Mouse (Mus musculus): ENCODE measurements around the gene Nrp1.

Gene Nrp1

DNA sequence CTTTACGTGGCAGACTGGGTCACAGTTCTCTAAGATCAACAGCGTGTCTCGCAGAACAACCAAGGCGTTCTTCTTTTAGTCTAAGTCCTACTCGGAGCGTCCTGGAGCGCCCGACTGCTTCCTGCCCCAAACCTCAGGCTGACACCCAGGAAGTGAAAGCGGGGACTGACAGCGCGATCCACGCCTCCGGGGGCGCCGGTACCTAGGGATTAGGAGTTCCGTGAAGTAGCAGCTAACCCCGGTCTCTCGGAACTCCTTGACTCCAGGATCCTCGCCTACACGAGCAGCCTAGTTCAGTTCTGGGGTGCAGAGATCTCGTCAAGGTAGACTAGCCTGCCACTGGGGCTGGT is at the start of gene Nrp1:
Gene Nrp1, plus strand, starts transcription at position 199 of the 350 bp plus-strand sequence.
- DNase-seq: peak; percentile 59 to 68

DNA sequence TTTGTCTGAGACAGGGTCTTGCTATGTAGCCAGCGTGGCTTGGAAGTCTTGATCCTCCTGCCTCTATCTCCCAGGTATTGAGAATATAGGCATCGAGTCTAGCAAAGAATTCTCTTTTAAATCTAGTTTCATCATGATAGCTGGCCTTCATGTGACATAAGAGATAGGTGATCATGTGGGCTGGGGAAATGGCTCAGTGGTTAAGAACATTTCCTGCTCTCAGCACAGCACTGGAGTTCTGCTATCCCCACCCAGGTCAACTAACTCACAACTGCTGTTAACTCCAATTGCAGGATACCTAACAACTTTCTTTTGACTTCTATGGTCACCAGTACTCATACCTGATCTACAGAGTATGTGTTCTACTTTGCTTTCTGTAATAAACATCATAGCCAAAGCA is 37.6 kb upstream of the Nrp1 start:
- DNase-seq: no peak

DNA sequence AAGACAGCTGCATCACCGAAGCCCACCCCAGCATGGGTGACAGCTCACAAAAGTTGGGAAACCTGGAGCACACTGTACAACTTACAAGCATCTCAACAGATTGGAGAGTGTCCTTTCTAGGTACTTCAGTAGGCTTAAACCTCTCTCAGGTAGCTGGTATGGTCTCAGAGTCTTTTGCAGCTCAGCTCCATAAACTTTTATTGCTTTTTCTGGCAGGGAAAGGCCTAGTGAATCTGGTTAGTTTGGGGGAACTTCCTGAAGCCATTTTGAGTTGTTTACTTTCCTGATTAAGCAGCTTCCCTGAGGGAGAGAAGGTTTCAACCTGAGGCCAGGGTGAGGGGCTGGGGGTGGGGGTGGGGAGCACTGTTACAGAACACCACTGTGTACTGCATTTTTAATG is 31.1 kb upstream of the Nrp1 start:
- no peak for DNase-seq

DNA sequence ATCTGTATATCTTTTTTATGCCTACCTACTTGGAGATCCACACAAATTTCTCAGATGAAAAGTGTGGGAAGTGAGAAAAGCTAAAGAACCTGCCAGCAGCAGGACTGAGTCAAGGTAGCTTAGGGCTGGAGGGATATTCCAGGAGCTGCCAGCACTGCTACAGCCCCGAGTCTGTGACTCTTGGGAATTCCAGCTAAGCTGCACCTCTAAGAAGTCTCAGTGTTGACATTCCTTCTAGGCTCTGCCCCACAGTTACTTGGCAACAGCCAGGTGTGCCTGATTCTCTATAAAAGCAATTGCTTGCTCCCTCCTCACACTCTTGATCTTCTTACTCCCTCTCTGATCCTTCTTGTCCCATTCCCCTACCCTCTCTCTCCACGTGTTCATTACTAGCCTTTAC is 30.5 kb upstream of the Nrp1 start:
- no peak for DNase-seq

DNA sequence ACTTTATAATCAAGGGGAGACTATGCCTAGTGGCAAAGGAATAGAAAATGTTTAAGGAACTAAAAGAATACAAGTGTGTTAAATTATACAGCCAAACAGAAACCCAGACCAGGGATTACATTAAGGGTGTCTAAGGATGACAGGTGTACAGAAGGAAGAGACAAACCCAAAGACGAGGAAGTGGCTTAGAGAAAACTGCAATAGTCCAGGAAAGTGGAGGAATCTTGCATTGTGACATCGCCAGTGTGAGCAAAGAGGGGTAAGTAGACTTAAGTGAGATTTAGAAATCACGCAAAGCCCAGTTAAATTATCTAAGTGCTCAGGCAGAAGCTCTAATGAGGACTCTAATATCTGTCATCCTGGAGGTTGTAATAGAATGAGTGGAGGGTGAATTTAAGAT is 28.9 kb upstream of the Nrp1 start:
- DNase-seq: no peak

DNA sequence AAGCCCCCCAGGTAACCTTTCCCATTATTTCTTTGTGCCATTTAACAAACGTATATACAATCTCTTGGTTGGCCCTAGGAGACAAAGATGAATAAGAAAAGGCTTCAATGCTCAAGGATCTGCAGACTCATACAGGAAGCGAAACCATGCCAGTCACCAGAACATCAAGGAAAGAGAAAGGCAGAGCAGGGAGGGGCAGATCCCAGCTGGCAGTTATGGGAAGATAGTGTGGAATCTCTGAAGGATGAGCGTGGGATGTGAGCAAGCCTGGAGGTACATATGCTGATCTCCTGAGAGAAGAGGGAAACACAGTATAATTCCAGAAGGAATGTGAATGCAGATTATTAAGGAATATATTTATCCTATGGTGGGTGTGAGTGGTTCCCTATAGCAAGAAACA is 22.4 kb upstream of the Nrp1 start:
- no peak for DNase-seq

DNA sequence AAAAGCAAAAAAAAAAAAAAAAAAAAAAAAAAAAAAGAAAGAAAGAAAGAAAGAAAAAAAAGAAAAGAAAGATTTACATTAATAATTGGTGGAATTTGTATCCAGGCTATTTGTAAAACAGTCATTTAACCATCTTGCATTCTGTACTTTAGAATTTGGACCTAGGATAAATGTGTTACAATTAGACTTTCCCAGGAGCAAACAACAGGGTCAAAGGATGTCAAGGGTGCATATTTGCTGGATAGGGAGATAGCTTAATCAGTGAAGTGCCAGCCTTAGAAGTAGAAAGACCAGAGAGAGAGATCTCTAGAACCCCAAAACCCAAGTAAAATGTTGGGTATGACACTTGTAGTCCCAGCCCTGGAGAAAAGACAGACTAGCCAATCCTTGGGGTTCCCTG is 19.5 kb upstream of the Nrp1 start:
- no peak for DNase-seq

DNA sequence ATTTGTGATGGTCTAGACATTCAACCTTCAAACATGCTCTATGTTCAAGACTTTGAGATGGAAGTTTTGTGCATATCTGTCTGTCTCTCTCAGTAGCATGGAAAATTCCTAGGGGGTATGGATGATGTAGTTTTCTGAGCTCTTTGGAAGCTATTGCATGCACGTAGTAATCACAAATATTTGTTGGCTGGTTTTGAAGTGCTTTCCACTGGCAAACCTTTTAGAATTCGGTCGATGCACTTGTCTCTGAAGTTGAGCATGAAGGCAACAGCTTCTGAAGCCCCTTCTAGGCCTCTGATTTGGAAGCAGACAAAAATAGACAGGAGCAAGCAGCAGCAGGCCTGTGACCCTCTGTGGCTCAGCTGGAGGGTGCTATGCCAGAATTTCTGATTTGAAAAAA is 18.9 kb upstream of the Nrp1 start:
- DNase-seq: no peak

DNA sequence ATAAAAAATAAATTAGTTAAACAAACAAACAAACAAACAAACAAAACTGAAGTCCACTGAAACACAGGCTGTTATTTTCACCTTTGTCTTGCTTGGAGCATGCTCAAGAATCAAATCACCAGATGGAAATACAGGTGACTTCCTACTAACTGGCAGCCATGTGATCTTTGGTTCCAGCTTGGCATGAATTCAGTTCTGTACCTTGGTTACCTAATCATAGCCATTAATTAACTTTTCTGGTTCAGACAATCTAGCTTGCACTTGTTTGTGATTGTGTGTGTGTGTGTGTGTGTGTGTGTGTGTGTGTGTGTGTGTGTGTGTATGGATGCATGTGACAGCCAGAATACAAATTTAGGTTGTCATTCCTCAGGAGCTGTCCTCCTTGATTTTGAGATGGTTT is 8.0 kb upstream of the Nrp1 start:
- no peak for DNase-seq

DNA sequence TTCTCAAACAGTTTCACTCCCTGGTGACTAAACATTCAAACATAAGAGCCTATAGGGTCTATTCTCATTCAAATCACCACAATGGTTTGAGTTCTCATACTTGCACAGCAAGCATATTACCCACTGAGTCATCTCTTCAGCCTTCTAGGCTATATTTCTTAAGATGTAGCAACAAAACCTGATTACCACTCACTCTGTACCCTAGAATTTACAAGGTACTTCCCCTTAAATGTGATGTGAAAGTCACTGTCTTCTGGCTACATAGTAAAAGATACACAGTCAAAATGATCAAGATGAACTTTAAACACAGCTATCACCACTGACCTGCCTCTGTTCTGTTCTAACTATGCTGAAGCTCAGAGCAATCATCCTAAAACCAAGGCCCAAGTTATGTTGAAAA is 7.2 kb upstream of the Nrp1 start:
- no peak for DNase-seq

DNA sequence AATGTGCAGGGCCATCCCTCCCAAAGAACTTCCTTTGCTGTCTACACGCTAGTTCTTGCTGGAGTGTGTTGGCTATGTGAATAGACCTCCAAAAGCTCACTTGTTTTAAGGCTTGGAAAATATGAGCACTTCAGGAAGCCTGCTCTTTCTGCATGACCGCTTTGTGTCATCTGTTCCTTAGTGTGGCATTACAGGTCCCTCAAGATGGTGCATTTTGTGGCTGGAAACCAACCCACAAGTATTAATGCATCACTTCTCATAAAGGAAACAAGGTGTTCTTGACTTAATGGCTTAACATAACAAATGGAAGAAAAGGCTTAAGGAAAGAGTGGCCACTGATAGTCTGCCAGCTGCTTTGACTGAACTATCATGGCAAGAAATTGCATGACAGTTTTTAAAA is 5.6 kb upstream of the Nrp1 start:
- no peak for DNase-seq

DNA sequence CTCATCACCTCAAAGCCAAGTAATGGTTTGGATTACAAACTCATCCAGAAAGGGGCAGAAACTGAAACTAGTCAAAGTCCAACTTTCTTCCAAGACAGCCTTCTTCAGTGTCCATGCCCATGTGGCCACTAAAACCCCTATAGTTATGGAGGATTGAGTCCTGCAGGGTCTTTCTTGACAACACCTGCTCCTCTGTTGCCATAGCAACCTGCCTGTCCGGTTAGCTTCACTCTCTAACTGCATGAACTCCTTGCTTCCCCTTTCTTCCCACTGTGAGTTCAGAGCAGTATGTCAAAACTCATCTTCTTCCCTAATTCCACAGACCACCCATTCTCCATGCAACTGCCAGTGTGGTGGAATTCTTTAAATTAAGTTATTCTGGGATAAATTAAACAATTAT is 4.4 kb upstream of the Nrp1 start:
- no peak for DNase-seq

DNA sequence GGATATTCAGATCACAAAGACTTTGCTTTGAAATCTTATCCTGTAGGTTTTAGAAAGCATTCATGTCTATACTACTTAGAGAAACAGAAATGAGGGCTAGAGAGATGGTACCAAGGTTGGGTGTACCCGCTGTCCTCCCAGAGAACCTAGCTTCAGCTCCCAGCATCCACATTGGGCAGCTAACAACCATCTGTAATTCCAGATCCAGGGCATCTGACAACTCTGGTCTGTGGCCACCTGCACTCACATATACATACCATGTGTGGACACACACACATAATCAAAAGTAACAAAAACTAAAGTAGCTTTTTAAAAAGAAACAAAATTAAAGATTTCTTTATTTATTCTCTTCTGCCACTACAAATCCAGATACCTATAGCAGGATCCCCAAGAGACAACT is 3.3 kb upstream of the Nrp1 start:
- no peak for DNase-seq

DNA sequence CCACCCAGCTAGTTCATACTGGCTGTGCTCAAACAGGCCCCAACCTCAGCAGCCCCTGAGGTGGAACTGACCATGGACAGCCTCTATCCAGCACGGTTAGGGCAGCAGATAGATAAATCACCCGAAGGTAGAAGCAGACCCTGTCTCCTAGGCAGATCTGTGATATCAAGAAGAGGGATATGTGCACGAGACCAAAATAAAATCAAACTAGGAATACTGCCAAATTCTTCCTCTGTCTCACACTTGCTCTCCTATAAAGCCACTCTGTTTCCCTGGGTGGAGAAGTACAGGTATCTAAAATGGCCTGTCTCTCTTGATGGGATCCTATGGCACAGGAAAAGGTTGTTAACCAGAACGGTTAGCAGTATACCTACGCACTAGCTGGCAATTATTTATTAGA is 2.2 kb upstream of the Nrp1 start:
- DNase-seq: no peak

DNA sequence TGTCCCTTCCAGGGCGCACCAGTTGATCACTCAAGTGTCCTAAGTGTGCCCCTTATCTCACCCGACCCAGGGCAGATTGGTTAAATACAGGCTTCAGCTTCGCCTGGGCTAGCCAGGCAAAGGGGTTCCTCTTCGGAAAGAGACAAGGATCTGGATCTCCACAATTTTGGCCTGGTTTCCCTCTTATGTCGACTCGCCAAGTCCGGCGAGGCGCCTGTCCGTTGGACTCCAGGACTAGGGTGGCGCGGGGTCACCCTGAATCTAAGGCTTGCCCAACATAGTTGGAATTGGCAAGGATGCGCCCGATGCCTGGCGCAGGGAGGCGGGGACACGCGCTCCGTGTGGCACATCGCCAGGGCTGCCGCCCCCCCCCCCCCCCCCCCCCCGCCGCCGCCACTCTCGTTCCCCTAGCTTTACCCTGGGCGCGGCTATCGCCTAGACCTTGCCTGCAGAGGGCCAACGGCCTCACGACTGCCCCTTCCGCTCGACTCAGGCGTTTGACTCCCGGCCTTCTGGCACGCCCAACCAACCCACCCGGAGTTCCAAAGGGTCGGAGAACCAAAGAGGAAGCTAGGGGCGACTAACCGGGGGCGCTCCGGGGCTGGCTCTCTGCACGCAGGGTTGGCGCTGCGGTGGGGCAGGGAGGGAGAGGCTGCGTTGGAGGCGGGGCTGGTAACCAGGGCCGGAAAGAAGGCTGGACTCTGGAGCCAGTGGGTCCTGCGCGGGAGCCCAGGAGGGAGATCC is 1.4 kb upstream of the Nrp1 start:
- peak; percentile 56 to 63 for DNase-seq

DNA sequence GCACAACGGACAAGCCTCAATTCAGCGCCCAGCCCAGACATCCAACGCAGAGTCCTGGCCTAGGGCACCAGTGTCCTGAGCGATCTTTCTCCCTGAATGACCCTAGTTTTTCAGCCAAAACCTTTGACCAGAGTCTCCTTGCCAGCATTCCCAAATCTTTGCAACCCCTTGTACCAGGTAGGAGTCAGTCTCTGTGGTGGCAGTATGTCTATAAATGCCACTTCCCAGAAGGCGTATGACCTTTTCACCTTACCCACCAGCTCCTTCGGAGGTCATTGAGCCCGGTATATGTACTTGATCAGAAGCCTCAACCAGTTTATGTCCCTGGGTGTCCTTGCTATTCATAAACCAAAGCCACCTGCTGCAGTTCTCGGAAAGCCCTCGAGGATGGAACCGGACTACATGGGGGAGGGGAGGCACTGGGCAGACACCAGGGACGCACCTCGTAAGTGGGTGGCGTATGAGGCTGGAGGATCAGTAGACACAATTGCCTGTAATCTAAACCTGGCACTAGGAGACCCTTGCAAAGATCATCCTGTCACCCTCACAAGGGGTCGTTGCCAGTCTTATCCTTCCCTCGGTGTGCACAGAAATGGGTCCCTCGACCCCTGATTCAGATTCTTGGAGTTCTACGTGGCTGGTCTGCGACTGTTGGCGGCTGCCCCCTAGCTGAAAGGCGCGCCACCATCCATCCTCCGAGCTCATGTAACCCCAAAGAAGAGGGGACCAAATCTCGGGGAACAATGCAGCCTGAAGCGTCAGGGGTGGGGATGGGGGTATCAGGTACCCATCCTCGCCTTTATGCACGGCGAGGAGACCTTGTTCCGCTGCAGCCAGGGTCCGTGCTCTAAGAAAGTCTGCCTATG is 631 bp upstream of the Nrp1 start:
- peak; percentile 71 to 73 for DNase-seq

DNA sequence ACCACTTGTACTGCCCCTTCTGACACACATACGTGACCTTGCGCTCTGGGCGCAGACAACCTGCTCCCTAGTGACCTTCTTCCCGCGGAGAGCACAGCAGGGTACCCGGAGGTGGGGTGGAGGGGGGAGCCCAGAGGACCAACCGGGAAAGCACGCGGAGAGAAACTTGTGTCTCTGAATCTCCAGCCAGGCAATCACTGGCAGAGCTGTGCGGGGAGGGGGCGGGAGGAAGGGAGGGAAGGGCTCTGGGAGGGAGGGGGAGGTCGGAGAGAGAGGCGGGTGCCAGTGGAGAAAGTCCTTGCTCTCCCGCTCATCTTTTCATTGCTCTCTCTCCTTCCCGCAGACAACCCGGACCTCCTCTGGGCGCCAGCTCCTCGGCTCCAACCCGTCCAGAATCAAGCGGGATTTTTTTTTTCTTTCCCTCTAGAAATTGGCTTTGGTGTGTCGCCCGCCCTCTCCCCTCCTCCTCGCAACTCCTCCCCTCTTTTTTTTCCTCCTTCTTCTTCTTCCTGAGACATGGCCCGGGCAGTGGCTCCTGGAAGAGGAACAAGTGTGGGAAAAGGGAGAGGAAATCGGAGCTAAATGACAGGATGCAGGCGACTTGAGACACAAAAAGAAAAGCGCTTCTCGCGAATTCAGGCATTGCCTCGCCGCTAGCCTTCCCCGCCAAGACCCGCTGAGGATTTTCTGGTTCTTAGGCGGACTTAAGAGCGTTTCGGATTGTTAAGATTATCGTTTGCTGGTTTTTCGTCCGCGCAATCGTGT is 534 bp downstream of the Nrp1 start:
- DNase-seq: peak in 1 of 2 experiments; percentile 51

DNA sequence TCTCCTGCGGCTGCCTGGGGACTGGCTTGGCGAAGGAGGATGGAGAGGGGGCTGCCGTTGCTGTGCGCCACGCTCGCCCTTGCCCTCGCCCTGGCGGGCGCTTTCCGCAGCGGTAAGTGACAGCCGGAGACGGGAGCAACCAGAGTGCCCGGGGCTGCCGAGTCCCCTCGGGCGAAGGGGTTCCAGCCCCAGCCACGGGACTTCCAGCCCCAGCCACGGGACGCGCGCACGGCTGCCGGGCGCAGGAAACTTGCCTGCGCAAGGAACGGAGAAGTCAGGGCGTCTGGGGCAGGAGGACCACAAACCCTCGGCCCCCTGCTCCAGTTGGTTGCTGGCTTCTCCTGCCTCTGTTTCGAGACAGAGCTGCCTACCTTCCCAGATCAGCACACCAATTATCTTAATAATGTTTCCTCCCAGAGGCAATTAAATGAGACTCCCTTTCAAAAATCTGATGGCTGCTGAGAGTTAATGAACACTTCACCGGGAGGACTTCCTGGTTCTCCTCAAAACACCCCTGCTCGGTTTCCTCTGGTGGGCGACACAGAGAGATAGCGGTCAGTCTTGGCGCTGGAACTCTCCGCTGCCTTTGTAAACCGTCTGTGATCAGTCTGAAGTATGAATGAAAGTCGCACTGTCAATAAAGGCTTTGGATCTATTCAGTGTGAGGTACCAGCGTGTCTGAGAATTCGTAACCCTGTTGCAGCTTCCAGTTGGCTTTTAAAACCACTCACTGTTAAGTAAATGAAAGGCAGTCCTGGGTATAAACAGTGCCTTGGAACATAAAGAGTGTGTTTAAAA is 1.3 kb downstream of the Nrp1 start:
- peak; percentile 63 to 64 for DNase-seq

DNA sequence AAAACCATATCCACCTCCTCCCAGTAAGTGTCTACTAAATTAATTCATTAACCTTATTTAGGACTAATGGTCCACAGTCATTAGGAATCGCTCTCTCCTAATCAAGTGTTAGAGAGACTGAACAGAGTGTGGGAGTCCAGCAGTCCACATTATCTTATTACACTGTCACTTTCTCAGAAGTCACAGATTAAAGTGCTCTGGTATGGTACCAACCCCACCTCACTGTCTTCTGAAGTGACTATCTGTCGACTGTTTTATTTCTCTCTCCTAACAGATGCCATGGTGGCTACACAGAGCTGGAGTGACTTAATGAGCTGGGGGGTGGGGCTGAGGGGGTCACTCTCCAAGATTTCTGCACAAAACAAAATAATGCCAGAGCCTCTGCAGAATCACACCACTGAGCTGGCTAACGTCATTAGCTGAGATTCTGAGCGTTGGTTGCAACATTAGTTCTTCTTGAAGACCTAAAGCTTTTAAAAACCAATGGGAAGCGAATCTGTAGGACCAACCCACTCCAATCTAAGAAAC is 3.0 kb downstream of the Nrp1 start:
- no peak for DNase-seq

DNA sequence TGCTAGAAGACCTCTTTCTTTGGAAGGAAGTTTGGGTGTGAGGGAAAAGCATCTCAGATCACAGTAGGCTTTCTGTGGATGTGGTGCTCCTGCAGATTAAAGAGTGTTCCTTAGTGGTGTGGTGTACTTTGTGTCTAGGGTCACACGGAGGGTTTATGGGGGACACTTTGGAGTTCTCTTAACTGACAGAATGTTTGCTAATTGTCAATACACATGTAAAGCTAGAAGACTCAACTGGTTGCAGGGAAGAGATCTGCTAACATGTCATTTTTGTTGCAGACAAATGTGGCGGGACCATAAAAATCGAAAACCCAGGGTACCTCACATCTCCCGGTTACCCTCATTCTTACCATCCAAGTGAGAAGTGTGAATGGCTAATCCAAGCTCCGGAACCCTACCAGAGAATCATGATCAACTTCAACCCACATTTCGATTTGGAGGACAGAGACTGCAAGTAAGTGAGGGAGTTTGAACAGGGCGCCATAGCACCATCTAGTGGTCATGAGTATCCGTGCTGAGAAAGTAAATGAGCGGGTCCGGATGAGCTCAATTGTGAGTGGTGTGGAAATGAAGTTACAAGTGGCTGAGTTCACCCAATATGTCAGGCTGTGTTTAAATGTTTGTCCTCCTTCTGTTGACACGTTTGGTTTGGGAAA is 4.7 kb downstream of the Nrp1 start:
- DNase-seq: peak; percentile 76 to 79

DNA sequence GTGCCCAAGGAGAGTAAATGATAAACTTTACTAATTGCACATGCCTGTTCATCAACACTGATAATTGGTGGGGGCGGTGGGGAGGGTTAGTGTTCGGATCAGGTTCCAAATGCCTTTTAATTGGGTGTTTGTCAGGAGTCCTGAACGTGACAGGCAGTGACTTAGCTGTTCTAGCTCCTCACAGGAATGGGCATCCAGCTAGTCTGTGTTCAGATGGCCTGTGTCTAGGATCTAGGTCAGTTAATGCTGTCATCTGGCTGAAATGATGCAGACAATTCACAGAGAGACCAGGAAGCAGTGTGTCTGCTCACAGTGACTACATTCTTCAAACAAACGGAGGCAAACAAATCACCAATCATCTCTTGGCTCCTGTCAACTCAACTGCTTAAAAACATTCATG is 12.1 kb downstream of the Nrp1 start:
- no peak for DNase-seq

DNA sequence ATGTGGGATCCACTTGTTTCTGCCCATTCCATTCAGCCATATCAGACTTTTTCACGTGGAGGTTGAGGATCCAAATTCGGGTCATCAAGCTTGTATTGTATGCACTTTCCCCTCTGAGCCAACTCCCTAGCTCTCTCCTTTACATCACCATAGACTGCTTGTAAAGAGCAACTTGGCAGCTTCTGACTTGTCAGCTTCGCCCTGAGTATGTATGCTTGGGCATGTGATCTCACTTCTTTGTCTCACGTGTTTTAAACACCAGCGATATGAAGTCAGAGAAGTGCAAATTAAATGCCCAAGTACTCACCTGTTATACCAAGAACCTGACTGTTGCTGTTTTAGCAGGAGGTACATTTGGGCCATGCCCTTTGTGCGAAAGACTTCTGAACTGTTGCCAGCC is 12.6 kb downstream of the Nrp1 start:
- DNase-seq: no peak

Measured in thymus, postnatal 36 days (tissue).